Mouse (Mus musculus) bone marrow macrophage, adult 2 months (primary cell): Measurements from ENCODE around the gene Lama1.

Experiments used
- CTCF ChIP-seq: IDR thresholded peaks from 2 replicates; pipeline ENCODE4 v1.5.1; 2012; ENCODE audit warnings: low read depth, mild to moderate bottlenecking, low read length, moderate library complexity
- POLR2A ChIP-seq: IDR thresholded peaks from 2 replicates; pipeline ENCODE4 v1.6.1; 2012; ENCODE audit warnings: mild to moderate bottlenecking, low read depth, low read length, borderline replicate concordance

GRCm38 (mm10) chr17:67866026-67866425, 169.0 kb downstream of the Lama1 start:
- no peak for TF ChIP-seq CTCF
- no peak for TF ChIP-seq POLR2A
